Mouse (Mus musculus): Measurements from ENCODE around the gene Gdf11. TPM values are rescaled to one million over a fixed set of nuclear protein-coding genes. Genes with fewer than 3 reads are reported as not detected.

The Gdf11 gene
- polyA plus RNA-seq, 1 experiment from 2014 or later = 1.7 TPM

GRCm38 (mm10) chr10:128866042-128866441 lies 25.5 kb downstream of the Gdf11 start:
- H3K27me3 ChIP-seq (ENCODE audit: control insufficient read depth, insufficient read depth, low read length) = no peaks in the 10 kb centered on the region
- peaks cover 16% of the 10 kb centered on the region for H3K36me3 ChIP-seq (ENCODE audit: control insufficient read depth, insufficient read depth)
- no peak overlapping the region for H3K4me3 ChIP-seq (ENCODE audit: low read length)
- H3K9me3 ChIP-seq (replicated peaks; ENCODE audit: control insufficient read depth, low read length) = no peaks in the 10 kb centered on the region
- no peaks in the 10 kb centered on the region for H3K4me1 ChIP-seq (ENCODE audit: control insufficient read depth, insufficient read depth, low read length)
- H3K9ac ChIP-seq (ENCODE audit: low read length) = no peak overlapping the region
- ATAC-seq (replicated peaks; ENCODE audit: extremely low read depth, insufficient read depth, low FRiP score) = no peak
- no peak overlapping the region for H3K27ac ChIP-seq (ENCODE audit: low read length)
- WGBS = 78% methylated on average over 3 of the region's 3 CpGs
- no peak overlapping the region for H3K4me2 ChIP-seq (ENCODE audit: low read depth, low read length)

- Histone ChIP-seq H3K9ac (ENCODE audit: low read length) (no peak overlapping the region), H3K4me1 (ENCODE audit: control insufficient read depth, insufficient read depth, low read length) (no peaks in the 10 kb centered on the region), H3K27me3 (ENCODE audit: control insufficient read depth, insufficient read depth, low read length) (no peaks in the 10 kb centered on the region), H3K4me3 (ENCODE audit: low read length) (no peak overlapping the region), H3K36me3 (ENCODE audit: control insufficient read depth, insufficient read depth) (peaks cover 10% of the 10 kb centered on the region; the same call in 1 of the 2 replicates), H3K9me3 (replicated peaks; ENCODE audit: control insufficient read depth, low read length) (no peaks in the 10 kb centered on the region), H3K27ac (ENCODE audit: low read length) (no peak overlapping the region), H3K4me2 (ENCODE audit: low read depth, low read length) (no peak overlapping the region)
- ATAC-seq (replicated peaks; ENCODE audit: extremely low read depth, insufficient read depth, low FRiP score) = no peak
These were observed 30.3 kb downstream of the Gdf11 start for GRCm38 (mm10) chr10:128861176-128861575.

GRCm38 (mm10) chr10:128850339-128850738 lies 41.2 kb downstream of the Gdf11 start:
- WGBS = 74% methylated on average over 3 of the region's 3 CpGs
- H3K27me3 ChIP-seq (ENCODE audit: control insufficient read depth, insufficient read depth, low read length) = no peaks in the 10 kb centered on the region
- H3K36me3 ChIP-seq (ENCODE audit: control insufficient read depth, insufficient read depth) = peaks cover 28% of the 10 kb centered on the region
- H3K27ac ChIP-seq (ENCODE audit: low read length) = no peak overlapping the region
- H3K9ac ChIP-seq (ENCODE audit: low read length) = no peak overlapping the region
- ATAC-seq (replicated peaks; ENCODE audit: extremely low read depth, insufficient read depth, low FRiP score) = no peak
- no peaks in the 10 kb centered on the region for H3K9me3 ChIP-seq (replicated peaks; ENCODE audit: control insufficient read depth, low read length)
- H3K4me3 ChIP-seq (ENCODE audit: low read length) = no peak overlapping the region
- no peaks in the 10 kb centered on the region for H3K4me1 ChIP-seq (ENCODE audit: control insufficient read depth, insufficient read depth, low read length)
- H3K4me2 ChIP-seq (ENCODE audit: low read depth, low read length) = no peak overlapping the region

GRCm38 (mm10) chr10:128848426-128848825 lies 43.1 kb downstream of the Gdf11 start:
- WGBS = 74% methylated on average over 2 of the region's 2 CpGs

GRCm38 (mm10) chr10:128846664-128847063 lies 44.9 kb downstream of the Gdf11 start:
- H3K4me2 ChIP-seq (ENCODE audit: low read depth, low read length) = no peak overlapping the region
- peaks cover 28% of the 10 kb centered on the region for H3K36me3 ChIP-seq (ENCODE audit: control insufficient read depth, insufficient read depth)
- no peaks in the 10 kb centered on the region for H3K9me3 ChIP-seq (replicated peaks; ENCODE audit: control insufficient read depth, low read length)
- H3K4me3 ChIP-seq (ENCODE audit: low read length) = no peak overlapping the region
- H3K4me1 ChIP-seq (ENCODE audit: control insufficient read depth, insufficient read depth, low read length) = no peaks in the 10 kb centered on the region
- WGBS = 95% methylated on average over 4 of the region's 4 CpGs
- no peaks in the 10 kb centered on the region for H3K27me3 ChIP-seq (ENCODE audit: control insufficient read depth, insufficient read depth, low read length)
- H3K9ac ChIP-seq (ENCODE audit: low read length) = no peak overlapping the region
- ATAC-seq (replicated peaks; ENCODE audit: extremely low read depth, insufficient read depth, low FRiP score) = no peak
- no peak overlapping the region for H3K27ac ChIP-seq (ENCODE audit: low read length)

More at GRCm38 (mm10) chr10:128848426-128848825, 43.1 kb downstream of the Gdf11 start:
- Histone ChIP-seq H3K9ac (ENCODE audit: low read length) (no peak overlapping the region), H3K4me3 (ENCODE audit: low read length) (no peak overlapping the region), H3K4me2 (ENCODE audit: low read depth, low read length) (no peak overlapping the region), H3K27ac (ENCODE audit: low read length) (no peak overlapping the region), H3K27me3 (ENCODE audit: control insufficient read depth, insufficient read depth, low read length) (no peaks in the 10 kb centered on the region), H3K9me3 (replicated peaks; ENCODE audit: control insufficient read depth, low read length) (no peaks in the 10 kb centered on the region), H3K36me3 (ENCODE audit: control insufficient read depth, insufficient read depth) (peaks cover 30% of the 10 kb centered on the region), H3K4me1 (ENCODE audit: control insufficient read depth, insufficient read depth, low read length) (no peaks in the 10 kb centered on the region)
- no peak for ATAC-seq (replicated peaks; ENCODE audit: extremely low read depth, insufficient read depth, low FRiP score)

GRCm38 (mm10) chr10:128845516-128845915 lies 46.0 kb downstream of the Gdf11 start:
- H3K36me3 ChIP-seq (ENCODE audit: control insufficient read depth, insufficient read depth) = peaks cover 25% of the 10 kb centered on the region

GRCm38 (mm10) chr10:128843260-128843659 lies 48.3 kb downstream of the Gdf11 start:
- peaks cover 16% of the 10 kb centered on the region for H3K36me3 ChIP-seq (ENCODE audit: control insufficient read depth, insufficient read depth)
- no peak overlapping the region for H3K9ac ChIP-seq (ENCODE audit: low read length)
- no peaks in the 10 kb centered on the region for H3K4me1 ChIP-seq (ENCODE audit: control insufficient read depth, insufficient read depth, low read length)
- H3K4me3 ChIP-seq (ENCODE audit: low read length) = no peak overlapping the region
- no peak overlapping the region for H3K4me2 ChIP-seq (ENCODE audit: low read depth, low read length)
- no peak for ATAC-seq (replicated peaks; ENCODE audit: extremely low read depth, insufficient read depth, low FRiP score)
- H3K9me3 ChIP-seq (replicated peaks; ENCODE audit: control insufficient read depth, low read length) = no peaks in the 10 kb centered on the region
- 89% methylated on average over 5 of the region's 5 CpGs for WGBS
- H3K27me3 ChIP-seq (ENCODE audit: control insufficient read depth, insufficient read depth, low read length) = no peaks in the 10 kb centered on the region
- no peak overlapping the region for H3K27ac ChIP-seq (ENCODE audit: low read length)

More at GRCm38 (mm10) chr10:128845516-128845915, 46.0 kb downstream of the Gdf11 start:
- H3K27me3 ChIP-seq (ENCODE audit: control insufficient read depth, insufficient read depth, low read length) = no peaks in the 10 kb centered on the region
- H3K9me3 ChIP-seq (replicated peaks; ENCODE audit: control insufficient read depth, low read length) = no peaks in the 10 kb centered on the region
- H3K4me2 ChIP-seq (ENCODE audit: low read depth, low read length) = no peak overlapping the region
- WGBS = 76% methylated on average over 2 of the region's 2 CpGs
- H3K4me3 ChIP-seq (ENCODE audit: low read length) = no peak overlapping the region
- H3K4me1 ChIP-seq (ENCODE audit: control insufficient read depth, insufficient read depth, low read length) = no peaks in the 10 kb centered on the region
- ATAC-seq (replicated peaks; ENCODE audit: extremely low read depth, insufficient read depth, low FRiP score) = no peak
- no peak overlapping the region for H3K9ac ChIP-seq (ENCODE audit: low read length)
- H3K27ac ChIP-seq (ENCODE audit: low read length) = no peak overlapping the region

- H3K9ac ChIP-seq (ENCODE audit: low read length) = no peak overlapping the region
- H3K4me2 ChIP-seq (ENCODE audit: low read depth, low read length) = no peak overlapping the region
- H3K27ac ChIP-seq (ENCODE audit: low read length) = no peak overlapping the region
- H3K36me3 ChIP-seq (ENCODE audit: control insufficient read depth, insufficient read depth) = peaks cover 22% of the 10 kb centered on the region
- H3K4me3 ChIP-seq (ENCODE audit: low read length) = no peak overlapping the region
- no peak for ATAC-seq (replicated peaks; ENCODE audit: extremely low read depth, insufficient read depth, low FRiP score)
- H3K4me1 ChIP-seq (ENCODE audit: control insufficient read depth, insufficient read depth, low read length) = no peaks in the 10 kb centered on the region
- H3K27me3 ChIP-seq (ENCODE audit: control insufficient read depth, insufficient read depth, low read length) = no peaks in the 10 kb centered on the region
- no peaks in the 10 kb centered on the region for H3K9me3 ChIP-seq (replicated peaks; ENCODE audit: control insufficient read depth, low read length)
These were observed 50.9 kb downstream of the Gdf11 start for GRCm38 (mm10) chr10:128840612-128841011.

- Histone ChIP-seq H3K4me3 (ENCODE audit: low read length) (no peak overlapping the region), H3K9me3 (replicated peaks; ENCODE audit: control insufficient read depth, low read length) (no peaks in the 10 kb centered on the region), H3K27ac (ENCODE audit: low read length) (no peak overlapping the region), H3K27me3 (ENCODE audit: control insufficient read depth, insufficient read depth, low read length) (no peaks in the 10 kb centered on the region), H3K4me1 (ENCODE audit: control insufficient read depth, insufficient read depth, low read length) (no peaks in the 10 kb centered on the region), H3K4me2 (ENCODE audit: low read depth, low read length) (no peak overlapping the region), H3K36me3 (ENCODE audit: control insufficient read depth, insufficient read depth) (peaks cover 27% of the 10 kb centered on the region), H3K9ac (ENCODE audit: low read length) (no peak overlapping the region)
- ATAC-seq (replicated peaks; ENCODE audit: extremely low read depth, insufficient read depth, low FRiP score) = no peak
These were observed 52.1 kb downstream of the Gdf11 start for GRCm38 (mm10) chr10:128839434-128839833.

- Histone ChIP-seq H3K9ac (ENCODE audit: low read length) (no peak overlapping the region), H3K36me3 (ENCODE audit: control insufficient read depth, insufficient read depth) (peaks cover 36% of the 10 kb centered on the region), H3K4me3 (ENCODE audit: low read length) (no peak overlapping the region), H3K27me3 (ENCODE audit: control insufficient read depth, insufficient read depth, low read length) (no peaks in the 10 kb centered on the region), H3K4me1 (ENCODE audit: control insufficient read depth, insufficient read depth, low read length) (no peaks in the 10 kb centered on the region), H3K27ac (ENCODE audit: low read length) (no peak overlapping the region), H3K4me2 (ENCODE audit: low read depth, low read length) (no peak overlapping the region), H3K9me3 (replicated peaks; ENCODE audit: control insufficient read depth, low read length) (no peaks in the 10 kb centered on the region)
- ATAC-seq (replicated peaks; ENCODE audit: extremely low read depth, insufficient read depth, low FRiP score) = no peak
These were observed 54.1 kb downstream of the Gdf11 start for GRCm38 (mm10) chr10:128837400-128837799.

All from heart, embryonic 16.5 days (tissue).